Mouse (Mus musculus): ENCODE results near the gene Eef1b2.
"Not testable (repeated sequence)": the region's sequence is repeated elsewhere in the genome, so short reads cannot be mapped to it uniquely, and the experiment has no call there.

Eef1b2 gene

GRCm38 (mm10) chr1:63176604-63177421, at the start of gene Eef1b2, which contains the start of gene Ndufs1:
Gene Eef1b2, plus strand, starts transcription at chr1:63176825.
Gene Ndufs1, minus strand, starts transcription at chr1:63176833.
- peak; percentile 99 for DNase-seq (ENCODE audit: low read depth)

GRCm38 (mm10) chr1:63129273-63129672, 47.4 kb upstream of the Eef1b2 start:
- no peak for DNase-seq (ENCODE audit: low read depth)

GRCm38 (mm10) chr1:63129857-63130690, 46.6 kb upstream of the Eef1b2 start:
- DNase-seq (ENCODE audit: low read depth) = peak; percentile 72

- DNase-seq (ENCODE audit: low read depth) = peak; percentile 80
Observed at GRCm38 (mm10) chr1:63130883-63131282, 45.7 kb upstream of the Eef1b2 start.

- no peak for DNase-seq (ENCODE audit: low read depth)
Observed at GRCm38 (mm10) chr1:63131766-63132165, 44.9 kb upstream of the Eef1b2 start.

GRCm38 (mm10) chr1:63134530-63134929, 42.1 kb upstream of the Eef1b2 start:
- no peak for DNase-seq (ENCODE audit: low read depth)

GRCm38 (mm10) chr1:63137971-63138370, 38.7 kb upstream of the Eef1b2 start:
- DNase-seq (ENCODE audit: low read depth) = no peak

- DNase-seq (ENCODE audit: low read depth) = not testable (repeated sequence)
Observed at GRCm38 (mm10) chr1:63138586-63138985, 38.0 kb upstream of the Eef1b2 start.

- DNase-seq (ENCODE audit: low read depth) = no peak
Observed at GRCm38 (mm10) chr1:63140231-63140630, 36.4 kb upstream of the Eef1b2 start.

GRCm38 (mm10) chr1:63168638-63169037, 8.0 kb upstream of the Eef1b2 start:
- no peak for DNase-seq (ENCODE audit: low read depth)

GRCm38 (mm10) chr1:63175853-63176252, 772 bp upstream of the Eef1b2 start:
- peak; percentile 48 for DNase-seq (ENCODE audit: low read depth)

- no peak for DNase-seq (ENCODE audit: low read depth)
Observed at GRCm38 (mm10) chr1:63176259-63176603, 394 bp upstream of the Eef1b2 start.

- peak; percentile 58 for DNase-seq (ENCODE audit: low read depth)
Observed at GRCm38 (mm10) chr1:63178308-63178707, 1.7 kb downstream of the Eef1b2 start.

GRCm38 (mm10) chr1:63180122-63180521, 3.5 kb downstream of the Eef1b2 start:
- no peak for DNase-seq (ENCODE audit: low read depth)

GRCm38 (mm10) chr1:63180575-63180974, 4.0 kb downstream of the Eef1b2 start:
- not testable (repeated sequence) for DNase-seq (ENCODE audit: low read depth)

GRCm38 (mm10) chr1:63181019-63181418, 4.4 kb downstream of the Eef1b2 start:
- DNase-seq (ENCODE audit: low read depth) = peak; percentile 97

GRCm38 (mm10) chr1:63181480-63181879, 4.9 kb downstream of the Eef1b2 start:
- no peak for DNase-seq (ENCODE audit: low read depth)

- peak; percentile 12 for DNase-seq (ENCODE audit: low read depth)
Observed at GRCm38 (mm10) chr1:63182212-63182611, 5.6 kb downstream of the Eef1b2 start.

GRCm38 (mm10) chr1:63182636-63183270, 6.1 kb downstream of the Eef1b2 start:
- peak; percentile 58 for DNase-seq (ENCODE audit: low read depth)

- DNase-seq (ENCODE audit: low read depth) = not testable (repeated sequence)
Observed at GRCm38 (mm10) chr1:63185430-63185829, 8.8 kb downstream of the Eef1b2 start.

GRCm38 (mm10) chr1:63188536-63188935, 11.9 kb downstream of the Eef1b2 start:
- no peak for DNase-seq (ENCODE audit: low read depth)

GRCm38 (mm10) chr1:63190851-63191250, 14.2 kb downstream of the Eef1b2 start:
- DNase-seq (ENCODE audit: low read depth) = no peak
